Mouse (Mus musculus) layer of hippocampus, adult 8-10 months (tissue): ENCODE results near the gene Tmem109. TPM values are rescaled to one million over a fixed set of nuclear protein-coding genes. Genes with fewer than 3 reads are reported as not detected.

Source experiments
- DNase-seq, 2 experiments: peaks; one replicate each; pipeline ENCODE4 v3.0.0; 2022; ENCODE audit warnings: low spot score in 2 of 2
- total RNA-seq, 4 experiments: library from RNA; stranded (reverse); gene quantifications; 2 replicates each; pipeline ENCODE4 v1.2.4; 2022

Tmem109 gene
- total RNA-seq, 4 experiments from 2014 or later: 48.5 to 57.8 (median 54.0) TPM

DNA sequence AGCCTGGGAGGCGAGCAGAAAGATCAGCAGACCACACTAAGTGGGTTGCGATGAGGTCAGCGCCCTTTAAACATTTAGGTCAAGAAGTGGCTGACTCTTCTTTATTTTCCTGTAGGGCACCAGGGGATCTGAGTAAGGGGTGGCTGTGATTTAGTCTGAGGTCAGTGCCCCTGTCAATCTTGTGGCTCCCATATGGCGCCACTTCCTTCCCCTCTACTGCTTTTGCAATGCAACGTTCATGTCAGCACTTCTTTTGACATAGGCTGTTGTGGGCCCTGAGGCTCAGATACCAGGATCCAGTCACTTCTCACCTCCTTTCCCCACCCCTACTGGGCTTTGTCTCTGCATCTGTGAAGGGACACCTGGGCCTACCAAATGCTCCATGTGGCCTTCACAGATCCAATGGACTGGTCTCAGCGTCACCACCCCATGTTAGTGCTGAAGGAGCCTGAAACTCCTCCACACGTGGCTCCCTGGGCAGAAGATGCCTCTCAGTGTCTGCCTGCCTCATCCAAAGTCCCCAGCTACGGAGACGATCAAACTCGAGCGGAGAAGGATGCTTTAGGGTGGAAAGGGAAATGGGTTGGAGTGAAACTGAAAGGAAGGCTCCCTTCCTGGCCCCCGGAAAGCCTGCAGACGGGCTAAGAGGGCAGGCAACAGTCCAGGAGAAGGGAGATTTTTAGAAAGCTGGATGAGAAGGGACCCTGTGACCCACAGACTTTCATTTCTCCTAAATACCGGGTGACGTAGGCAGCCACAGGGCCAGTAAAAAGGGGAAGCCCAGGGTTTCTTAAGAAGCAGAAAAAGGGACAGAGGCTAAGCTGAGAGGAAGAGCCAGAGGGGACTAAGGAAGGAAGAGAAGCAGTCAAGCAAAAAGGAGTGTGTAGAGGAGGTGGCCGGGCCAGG is 39.8 kb downstream of the Tmem109 start:
- DNase-seq: no peak

DNA sequence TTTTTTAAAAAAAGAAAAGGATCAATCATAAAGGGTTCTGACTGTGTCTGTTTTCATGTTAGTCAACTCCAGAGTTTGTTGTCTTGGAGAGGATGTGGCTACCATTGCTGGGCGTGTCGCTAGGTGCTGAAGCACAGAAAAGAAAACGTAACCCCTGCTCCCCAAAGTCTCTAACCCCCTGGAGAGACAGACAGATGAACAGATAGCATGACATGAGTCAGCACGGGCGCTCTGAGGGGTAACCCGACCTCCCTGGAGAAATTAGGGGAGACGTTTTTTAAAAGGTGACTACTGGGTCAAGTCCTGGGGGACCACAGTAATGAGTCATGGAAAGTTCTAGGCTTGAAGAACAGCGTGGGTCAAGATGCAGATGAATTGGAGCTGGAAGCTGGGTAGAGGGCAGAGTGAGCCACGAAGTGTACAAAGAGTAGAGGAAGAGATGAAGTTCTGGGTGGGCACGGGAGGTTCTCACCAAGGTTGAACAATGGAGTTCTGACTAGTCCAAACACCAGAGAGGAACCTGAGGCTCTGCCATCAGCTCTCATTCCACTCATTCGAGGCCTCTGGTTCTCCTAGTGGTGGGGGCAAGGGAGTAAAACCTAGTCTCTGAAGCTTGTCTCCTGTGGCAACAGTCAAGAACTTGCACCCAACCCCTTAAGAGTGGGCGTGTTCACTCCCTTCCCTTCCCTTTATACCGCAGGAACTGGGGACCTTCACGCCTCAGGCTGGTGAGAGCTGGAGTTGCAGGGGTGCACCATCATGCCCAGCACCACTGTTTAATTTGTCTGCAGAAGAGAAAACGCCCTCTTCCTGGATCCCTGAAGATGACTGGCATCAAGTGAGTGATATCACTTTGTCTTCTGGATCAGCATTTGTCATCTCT is 42.5 kb downstream of the Tmem109 start, which contains the start of gene Slc15a3:
Slc15a3 (plus strand) TSS at position 718 of the 883 bp plus-strand sequence.
- DNase-seq: no peak

DNA sequence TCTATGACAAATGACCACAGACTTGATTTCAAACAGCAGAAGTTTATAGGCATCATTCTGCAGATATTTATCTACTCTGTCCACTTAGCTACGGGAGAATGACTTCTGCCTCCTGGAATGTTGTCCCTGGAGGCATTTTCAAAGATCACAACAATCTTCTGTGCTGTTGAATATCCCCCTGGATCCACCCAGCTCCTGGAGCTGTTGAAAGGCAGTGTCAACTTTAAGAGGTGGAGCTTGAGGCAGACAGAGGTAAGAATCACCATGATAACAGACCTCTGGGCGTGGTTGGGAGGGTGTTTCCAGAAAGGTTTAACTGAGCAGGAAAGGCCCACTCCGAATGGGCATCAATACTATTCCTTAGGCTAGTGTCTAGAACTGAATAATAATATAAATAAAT is 46.1 kb downstream of the Tmem109 start:
- no peak for DNase-seq

- DNase-seq: no peak
Observed at GRCm38 (mm10) chr19:10833611-10834010, 48.2 kb downstream of the Tmem109 start.

DNA sequence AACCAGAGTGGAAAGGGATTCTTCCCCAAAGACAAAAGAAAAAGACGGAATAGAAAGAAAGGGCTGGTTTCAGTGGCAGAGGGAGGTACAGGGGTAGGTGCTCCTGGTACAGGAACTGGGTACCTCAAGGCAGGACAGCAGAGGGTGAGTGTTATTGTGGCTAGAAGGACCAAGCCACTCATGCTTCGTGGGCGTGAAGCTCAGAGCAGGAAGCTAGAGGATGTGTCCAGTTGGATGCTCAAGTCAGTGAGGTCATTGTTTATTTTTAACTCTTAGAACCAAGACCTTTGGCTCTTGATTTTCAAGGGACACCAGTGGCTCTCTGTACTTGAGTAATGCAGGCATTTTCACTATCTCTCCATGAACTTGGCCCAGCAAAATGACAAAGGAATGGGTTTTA is 49.8 kb downstream of the Tmem109 start:
- no peak for DNase-seq

DNA sequence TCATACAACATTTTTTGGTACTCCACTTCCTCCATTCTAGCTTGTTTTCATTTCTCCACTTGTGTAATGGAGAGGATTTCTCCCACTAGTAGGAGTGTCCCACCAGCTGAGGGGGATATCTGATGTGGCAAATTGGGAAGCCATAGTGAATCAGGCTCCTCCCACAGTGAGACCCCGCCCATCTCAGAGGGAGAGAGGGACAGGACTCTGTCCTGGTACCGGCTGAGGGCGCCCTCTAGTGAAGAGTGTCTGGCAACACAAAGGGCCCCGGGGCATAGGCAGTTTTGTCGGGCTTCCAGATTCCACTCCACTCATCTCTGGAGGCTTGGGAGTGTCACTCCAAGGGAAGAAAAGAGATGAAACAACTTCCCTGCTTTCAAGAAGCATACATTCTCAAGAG is 50.4 kb downstream of the Tmem109 start:
- DNase-seq: peak; percentile 21 to 37

- DNase-seq: no peak
Observed at GRCm38 (mm10) chr19:10829436-10830175, 52.2 kb downstream of the Tmem109 start, which contains the start of gene Cd6. TSS of gene Cd6 (minus strand) at chr19:10830058.

GRCm38 (mm10) chr19:10828321-10828720 is 53.5 kb downstream of the Tmem109 start:
- DNase-seq: no peak

GRCm38 (mm10) chr19:10824061-10824460 is 57.7 kb downstream of the Tmem109 start:
- no peak for DNase-seq

DNA sequence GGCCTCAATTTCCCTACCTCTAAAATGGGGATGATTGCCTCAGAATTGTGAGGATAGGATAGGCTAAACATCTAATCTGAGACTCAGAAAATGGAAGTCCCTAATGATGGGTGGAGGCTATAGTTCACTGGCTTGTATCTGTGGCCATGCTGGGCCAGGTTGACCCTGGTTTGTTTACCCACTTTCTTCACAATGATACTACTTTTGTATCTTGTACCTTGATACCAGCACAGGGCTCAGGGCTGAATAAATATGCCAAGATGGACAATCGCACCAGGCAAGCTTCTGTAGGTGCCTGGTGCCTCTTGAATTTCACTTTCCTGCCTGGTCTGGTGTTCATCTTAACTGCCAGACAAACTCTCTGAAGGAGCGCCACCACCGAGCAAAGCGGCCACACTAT is 59.3 kb downstream of the Tmem109 start:
- DNase-seq: no peak

DNA sequence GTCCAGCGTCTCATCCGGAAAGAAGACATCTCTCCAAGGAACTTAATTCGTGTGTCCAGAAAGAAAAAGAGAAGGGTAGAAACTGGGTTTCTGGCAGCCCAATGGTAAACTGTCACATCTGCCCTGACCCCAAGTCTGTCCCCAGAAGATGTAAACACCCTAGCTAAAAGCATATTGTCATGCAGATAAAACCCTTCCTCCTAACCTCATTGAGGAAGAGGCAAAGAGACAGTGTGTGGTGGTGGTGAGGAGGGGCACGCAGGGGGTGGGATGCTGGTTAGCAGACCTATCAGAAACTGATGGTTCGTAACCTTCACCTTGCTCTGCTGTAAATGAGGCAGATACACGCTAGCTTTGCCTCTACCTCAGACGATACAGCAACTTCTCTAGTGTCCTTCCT is 60.5 kb downstream of the Tmem109 start:
- no peak for DNase-seq

Other genes with a start within 250 kb of the Tmem109 start
- gene Vwce, start 247.8 kb downstream of the Tmem109 start, total RNA-seq: under 1 TPM; 0.64 to 0.96 (median 0.86) TPM
- gene Pga5, start 203.9 kb downstream of the Tmem109 start, total RNA-seq: not detected
- gene Vps37c, start 193.3 kb downstream of the Tmem109 start, total RNA-seq: 10 to 100 TPM; 18.0 to 22.6 (median 20.7) TPM
- gene Cd5, start 143.0 kb downstream of the Tmem109 start, total RNA-seq: under 1 TPM in 3 of 4 experiments, not detected in 1; 0.14 to 0.59 (median 0.58) TPM
- under 1 TPM in 3 of 4 experiments, not detected in 1; 0.16 to 0.20 (median 0.18) TPM for gene Cd6, start 51.9 kb downstream of the Tmem109 start, total RNA-seq
- gene Slc15a3, start 42.3 kb downstream of the Tmem109 start, total RNA-seq: 10 to 100 TPM in 2 of 4 experiments, 1 to 10 TPM in 2; 1.1 to 19.4 (median 6.8) TPM
- 100 to 1,000 TPM; 132 to 156 (median 148) TPM for gene Tmem132a, start 12.1 kb downstream of the Tmem109 start, total RNA-seq
- 100 to 1,000 TPM; 188 to 216 (median 197) TPM for gene Prpf19, start 13.2 kb upstream of the Tmem109 start, total RNA-seq
- gene Zp1, start 38.6 kb upstream of the Tmem109 start, total RNA-seq: not detected
- gene Ptgdr2, start 55.2 kb upstream of the Tmem109 start, total RNA-seq: under 1 TPM in 2 of 4 experiments, not detected in 2; 0.16 to 0.35 TPM
- gene Ccdc86, start 67.3 kb upstream of the Tmem109 start, total RNA-seq: 10 to 100 TPM in 2 of 4 experiments, 1 to 10 TPM in 2; 8.1 to 10.5 (median 9.8) TPM
- not detected for gene Ms4a10, start 92.7 kb upstream of the Tmem109 start, total RNA-seq
- gene Ms4a15, start 111.2 kb upstream of the Tmem109 start, total RNA-seq: not detected
- not detected for gene Ms4a18, start 136.0 kb upstream of the Tmem109 start, total RNA-seq
- gene Ms4a8a, start 199.1 kb upstream of the Tmem109 start, total RNA-seq: not detected
- gene 1700017D01Rik, start 248.9 kb upstream of the Tmem109 start, total RNA-seq: not detected